Mouse (Mus musculus) liver, adult 2 months (tissue): ENCODE measurements at regions not wholly inside any gene's neighbourhood (a gene's known extent, or its start where the extent isn't known, plus 50 kb on each side); places are given as distances from the start of the nearest gene placed in this dataset.
"Not testable (repeated sequence)": the region's sequence is repeated elsewhere in the genome, so short reads cannot be mapped to it uniquely, and the experiment has no call there.

Experiments
- CTCF ChIP-seq: fragments of 200-500 bp; IDR thresholded peaks from 2 replicates; pipeline ENCODE4 v1.5.1; 2011; ENCODE audit warnings: low read depth, low read length, control low read depth
- POLR2A ChIP-seq: fragments of 200-500 bp; IDR thresholded peaks from 2 replicates; pipeline ENCODE4 v1.6.1; 2011; ENCODE audit warnings: low read length, control low read depth; ENCODE audit not compliant: insufficient read depth; ENCODE audit errors: extremely low read depth

DNA sequence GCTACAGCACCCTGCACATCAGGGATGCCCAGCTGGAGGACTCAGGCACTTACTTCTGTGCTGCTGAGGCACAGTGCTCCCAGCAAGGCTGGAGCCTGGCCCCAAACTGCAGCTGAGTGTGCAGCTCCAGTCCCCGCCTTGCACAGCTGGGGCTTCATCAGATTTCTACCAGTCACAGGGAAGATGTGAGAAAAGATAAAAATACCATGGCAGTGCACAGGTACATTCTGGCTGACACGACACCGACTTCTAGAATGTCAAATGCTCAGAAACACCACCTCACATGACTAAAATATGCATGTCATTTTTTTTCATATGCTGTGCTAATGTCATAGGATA is 806.9 kb upstream of the Olfr1507 start:
- not testable (repeated sequence) for TF ChIP-seq POLR2A, CTCF
